Mouse (Mus musculus) forebrain, embryonic 16.5 days (tissue): ENCODE data around the gene Pgp. TPM values are rescaled to one million over a fixed set of nuclear protein-coding genes. Genes with fewer than 3 reads are reported as not detected.

ENCODE experiments used
- ATAC-seq: fragments of 200-750 bp; cut with Nextera tagmentation; 2 replicates; pipeline ENCODE4 v1.8.0; 2017; ENCODE audit warnings: mild to moderate bottlenecking, moderate library complexity
- H3K27ac ChIP-seq: fragments of 300-500 bp; sonication (generic); 2 replicates; pipeline ENCODE4 v1.5.1; 2014; ENCODE audit warnings: low read length, control low read depth
- H3K27me3 ChIP-seq: fragments of 300-500 bp; sonication (generic); replicated peaks from 2 replicates; pipeline ENCODE4 v1.6.1; 2014; ENCODE audit warnings: low read length; ENCODE audit not compliant: control insufficient read depth, insufficient read depth
- H3K36me3 ChIP-seq: fragments of 300-500 bp; sonication (generic); 2 replicates; pipeline ENCODE4 v1.6.1; 2014; ENCODE audit not compliant: control insufficient read depth, insufficient read depth
- H3K4me1 ChIP-seq: fragments of 300-500 bp; sonication (generic); replicated peaks from 2 replicates; pipeline ENCODE4 v1.6.1; 2014; ENCODE audit warnings: low read length; ENCODE audit not compliant: control insufficient read depth, insufficient read depth
- H3K4me2 ChIP-seq: fragments of 300-500 bp; sonication (generic); 2 replicates; pipeline ENCODE4 v1.6.1; 2014; ENCODE audit warnings: mild to moderate bottlenecking, low read length, control low read depth
- H3K4me3 ChIP-seq: fragments of 300-500 bp; sonication (generic); replicated peaks from 2 replicates; pipeline ENCODE4 v1.5.1; 2014; ENCODE audit warnings: mild to moderate bottlenecking, low read length, control low read depth
- H3K9ac ChIP-seq: fragments of 300-500 bp; sonication (generic); replicated peaks from 2 replicates; pipeline ENCODE4 v1.6.1; 2014; ENCODE audit warnings: low read depth, low read length, control low read depth
- H3K9me3 ChIP-seq: fragments of 300-500 bp; sonication (generic); 2 replicates; pipeline ENCODE4 v1.6.1; 2016; ENCODE audit warnings: low read length; ENCODE audit not compliant: control insufficient read depth
- WGBS: fragments of 180-500 bp; shearing (Covaris S2); extraction: QIAGEN DNeasy Blood & Tissue Kit; methylation state at CpG from one replicate; pipeline ENCODE4 v1.1.7; 2014; 5-methylcytosine and 5-hydroxymethylcytosine counted together
- polyA plus RNA-seq: library from polyadenylated mRNA; unstranded; fragments of >200 nt; fragmentation: Nextera tagmentation; extraction: Ambion mirVana; gene quantifications from 2 replicates; pipeline ENCODE4 v1.2.1, GENCODE M21; 2015

Gene Pgp
- polyA plus RNA-seq, 1 experiment from 2014 or later: 54.0 TPM

DNA sequence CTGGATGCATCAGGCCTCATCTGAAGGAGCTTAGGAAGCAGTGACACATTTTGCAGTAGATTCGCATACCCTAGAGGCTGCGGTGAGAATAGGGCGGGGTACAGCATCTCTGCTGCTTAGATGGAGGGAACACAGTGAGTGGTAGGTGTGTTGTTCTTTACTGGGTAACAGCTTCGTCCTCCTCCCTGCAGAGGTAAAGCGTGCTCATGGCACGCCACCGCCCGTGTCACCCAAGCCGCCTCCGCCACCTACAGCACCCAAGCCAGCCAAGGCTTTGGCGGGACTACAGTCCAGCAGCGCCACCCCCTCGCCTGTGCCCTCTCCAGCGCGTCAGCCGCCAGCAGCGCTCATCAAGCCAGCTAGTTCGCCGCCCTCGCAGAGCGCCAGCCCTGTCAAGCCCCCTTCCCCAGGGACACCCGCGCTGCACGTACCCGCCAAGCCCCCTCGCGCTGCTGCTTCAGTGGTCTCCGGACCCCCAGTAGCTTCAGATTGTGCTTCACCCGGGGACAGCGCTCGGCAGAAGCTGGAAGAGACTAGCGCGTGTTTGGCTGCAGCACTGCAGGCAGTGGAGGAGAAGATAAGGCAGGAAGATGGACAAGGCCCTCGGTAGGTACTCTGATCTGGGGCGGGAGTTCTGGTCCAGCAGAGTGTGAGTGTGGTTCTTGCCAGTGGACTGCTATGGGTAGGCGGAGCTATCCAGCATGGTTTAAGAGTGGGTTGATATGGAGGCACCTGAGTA is 36.3 kb downstream of the Pgp start:
- Histone ChIP-seq H3K9me3 (no peaks in the 10 kb centered on the region), H3K4me2 (no peak overlapping the region), H3K4me1 (no peaks in the 10 kb centered on the region), H3K27me3 (no peaks in the 10 kb centered on the region), H3K4me3 (no peak overlapping the region), H3K27ac (no peak overlapping the region), H3K36me3 (peaks cover 43% of the 10 kb centered on the region), H3K9ac (no peak overlapping the region)
- WGBS: 33% methylated on average over 36 of the region's 36 CpGs
- ATAC-seq: no peak; the same call in 1 of the 2 replicates

DNA sequence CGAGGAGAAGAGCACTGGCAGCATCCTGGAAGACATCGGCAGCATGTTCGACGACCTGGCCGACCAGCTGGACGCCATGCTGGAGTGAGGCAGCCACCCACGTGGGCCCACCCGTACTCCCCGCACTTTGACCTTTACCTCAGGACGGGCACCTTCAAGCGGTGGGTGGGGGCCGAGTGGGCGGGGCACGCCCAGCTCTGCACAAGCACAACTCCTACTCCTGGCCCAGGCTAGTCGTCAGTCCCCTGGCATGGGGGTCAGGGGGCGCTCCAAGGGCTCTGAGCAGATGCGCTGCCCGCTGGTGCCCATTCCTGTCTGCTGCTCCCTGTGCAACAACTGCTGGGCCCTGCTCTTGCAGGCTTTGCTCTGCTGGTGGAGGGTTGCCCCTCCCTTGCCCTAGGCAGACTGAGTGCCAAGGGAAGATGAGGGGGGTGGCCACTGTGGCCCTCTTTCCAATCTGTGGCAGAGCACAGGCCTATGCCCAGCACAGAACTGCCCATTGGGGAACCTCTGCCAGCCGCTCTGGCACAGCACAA is 37.0 kb downstream of the Pgp start:
- Histone ChIP-seq H3K4me2 (no peak overlapping the region), H3K36me3 (peaks cover 45% of the 10 kb centered on the region), H3K4me3 (no peak overlapping the region), H3K4me1 (no peaks in the 10 kb centered on the region), H3K27me3 (no peaks in the 10 kb centered on the region), H3K27ac (no peak overlapping the region), H3K9ac (no peak overlapping the region), H3K9me3 (no peaks in the 10 kb centered on the region)
- 55% methylated on average over 19 of the region's 19 CpGs for WGBS
- ATAC-seq: peak; percentile 24; the same call in 1 of the 2 replicates

DNA sequence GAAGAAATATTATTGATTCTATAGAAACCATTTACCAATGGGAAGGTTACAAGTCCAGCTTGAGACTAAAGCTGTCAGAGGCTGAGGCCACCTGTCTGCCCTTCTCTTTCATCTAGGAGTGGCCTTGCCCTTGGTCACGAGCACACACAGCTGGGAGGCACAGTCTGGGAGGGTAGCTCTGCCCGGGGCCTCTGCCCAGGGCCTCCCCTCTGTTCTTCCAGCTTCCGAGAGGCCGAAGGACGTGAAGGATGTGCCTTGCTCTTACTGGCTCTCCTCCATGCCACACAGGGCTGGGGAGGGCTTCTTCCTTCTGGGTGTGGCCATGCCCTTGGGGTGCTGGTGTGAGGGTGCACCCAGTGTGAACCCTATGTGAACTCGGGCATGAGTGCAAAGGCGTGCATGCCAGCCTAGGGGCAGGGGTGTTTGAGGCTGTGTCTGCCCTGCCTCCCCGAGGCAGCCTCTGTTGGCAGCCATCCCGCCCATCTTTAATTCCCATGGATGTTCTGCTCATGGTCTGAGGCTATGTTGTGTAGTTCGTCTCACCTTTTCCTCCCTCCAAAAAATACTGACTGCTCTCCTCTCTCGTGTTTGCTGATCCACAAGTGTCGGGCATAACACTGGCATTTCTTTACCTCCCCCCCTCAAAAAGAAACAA is 37.7 kb downstream of the Pgp start:
- WGBS: 78% methylated on average over 12 of the region's 12 CpGs
- Histone ChIP-seq H3K9me3 (no peaks in the 10 kb centered on the region), H3K27me3 (no peaks in the 10 kb centered on the region), H3K27ac (no peak overlapping the region), H3K36me3 (peaks cover 43% of the 10 kb centered on the region), H3K4me3 (no peak overlapping the region), H3K4me2 (no peak overlapping the region), H3K4me1 (no peaks in the 10 kb centered on the region), H3K9ac (no peak overlapping the region)
- ATAC-seq: no peak

DNA sequence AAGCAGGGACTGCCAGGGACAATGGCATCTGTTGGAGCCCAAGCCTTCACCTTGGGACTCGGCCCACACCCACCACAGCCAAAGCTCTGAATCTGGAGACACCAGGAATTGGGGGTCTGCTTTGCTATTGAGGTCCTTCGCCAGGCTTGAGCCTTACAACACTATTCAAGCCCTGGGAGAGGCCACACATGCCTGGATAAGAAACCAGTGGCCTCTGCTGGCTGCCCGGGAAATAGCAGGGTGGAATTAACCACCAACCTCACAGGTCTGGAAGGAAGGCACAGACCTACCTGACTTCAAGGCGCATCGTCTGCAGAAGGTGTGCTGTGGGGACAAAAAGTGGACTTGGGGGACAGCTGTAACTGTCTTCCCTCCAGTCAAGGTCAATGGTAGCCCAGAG is 43.4 kb downstream of the Pgp start:
- Histone ChIP-seq H3K9me3 (no peaks in the 10 kb centered on the region), H3K27me3 (no peaks in the 10 kb centered on the region), H3K27ac (no peak overlapping the region), H3K9ac (no peak overlapping the region), H3K4me3 (no peak overlapping the region), H3K36me3 (peaks cover 34% of the 10 kb centered on the region), H3K4me1 (no peaks in the 10 kb centered on the region), H3K4me2 (no peak overlapping the region)
- 66% methylated on average over 5 of the region's 5 CpGs for WGBS
- ATAC-seq: peak; percentile 65

DNA sequence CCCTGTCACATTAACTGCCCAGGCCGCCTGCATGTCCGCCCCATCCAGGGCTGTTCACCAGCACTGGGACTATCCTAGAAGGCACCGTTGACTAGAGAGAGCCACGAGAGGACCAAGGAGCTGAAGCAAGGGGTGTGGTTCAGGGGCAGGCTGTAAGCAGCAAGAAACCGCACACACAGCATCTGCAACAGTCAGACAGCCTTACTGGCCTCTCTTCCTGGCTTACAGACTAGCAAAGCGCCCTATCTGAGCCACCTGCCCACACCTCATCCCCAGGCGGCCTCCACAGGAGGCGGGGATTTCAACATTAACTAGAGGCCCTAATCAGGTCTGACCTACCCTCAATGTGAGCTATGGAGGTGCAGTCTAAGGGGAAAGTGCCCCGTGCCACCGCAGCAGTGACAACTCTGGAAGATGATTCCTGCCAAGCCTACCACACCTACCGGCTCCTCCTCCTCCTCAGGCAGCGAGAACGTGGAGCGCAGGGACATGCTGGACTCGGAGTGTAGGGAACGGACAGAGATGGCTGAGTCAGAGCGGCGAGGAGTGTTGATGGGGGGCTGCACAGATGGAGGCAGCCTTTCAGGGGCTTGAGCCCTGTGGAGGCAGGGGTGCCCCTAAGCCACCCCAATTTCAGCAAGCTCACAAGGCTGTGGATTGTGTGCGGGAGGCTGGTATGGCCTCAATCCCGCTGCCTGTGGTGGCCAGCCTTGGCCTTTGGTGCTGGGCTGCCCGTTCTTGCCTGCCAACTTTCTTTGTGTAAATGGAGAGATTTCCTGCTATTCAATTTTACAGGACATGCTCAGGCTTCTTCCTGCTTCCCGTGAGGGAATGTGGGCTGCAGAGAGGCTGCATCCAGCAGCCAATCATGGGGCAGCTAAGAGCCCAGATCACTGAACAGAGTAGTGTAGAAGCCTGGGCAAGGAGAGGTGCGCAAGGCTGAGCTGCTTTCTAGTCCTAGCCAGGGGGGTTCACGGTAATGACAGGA is 44.4 kb downstream of the Pgp start:
- Histone ChIP-seq H3K36me3 (peaks cover 32% of the 10 kb centered on the region), H3K4me1 (no peaks in the 10 kb centered on the region), H3K9ac (no peak overlapping the region), H3K9me3 (no peaks in the 10 kb centered on the region), H3K4me3 (no peak overlapping the region), H3K4me2 (no peak overlapping the region), H3K27ac (no peak overlapping the region), H3K27me3 (no peaks in the 10 kb centered on the region)
- 90% methylated on average over 24 of the region's 24 CpGs for WGBS
- ATAC-seq: no peak

DNA sequence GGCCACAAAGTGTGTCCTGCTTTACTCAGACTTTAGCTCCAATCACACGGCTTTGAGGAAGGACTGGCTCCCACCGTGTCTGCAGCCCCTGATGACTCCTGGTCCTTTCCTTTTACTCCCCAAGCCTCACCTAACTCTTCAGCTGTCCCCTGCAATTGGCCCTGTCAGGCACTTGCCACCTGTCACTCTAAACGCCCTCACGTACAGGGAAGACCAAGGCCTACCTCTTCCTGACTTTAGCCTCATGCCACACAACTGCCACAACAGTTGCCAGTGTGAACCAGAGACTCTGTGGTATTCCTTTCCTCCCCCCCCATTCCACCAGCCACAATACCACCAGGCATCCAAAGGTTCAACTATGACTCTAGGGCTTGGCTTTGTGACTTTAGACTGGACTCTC is 50.3 kb downstream of the Pgp start:
- peaks cover 10% of the 10 kb centered on the region for H3K36me3 ChIP-seq

More for the DNA sequence above, 50.3 kb downstream of the Pgp start:
- H3K4me3 ChIP-seq: no peak overlapping the region
- no peaks in the 10 kb centered on the region for H3K27me3 ChIP-seq
- H3K9ac ChIP-seq: no peak overlapping the region
- no peak for ATAC-seq
- H3K4me2 ChIP-seq: no peak overlapping the region
- 88% methylated on average over 4 of the region's 4 CpGs for WGBS
- no peaks in the 10 kb centered on the region for H3K9me3 ChIP-seq
- no peak overlapping the region for H3K27ac ChIP-seq
- 0 out of 2 replicates have a peak, but pooled peaks cover 2% of the 10 kb centered on the region for H3K4me1 ChIP-seq

Other genes with a start within 250 kb of the Pgp start
- 10.2 and 12.2 TPM in 2 replicates for gene Tedc2, start 249.5 kb upstream of the Pgp start, polyA plus RNA-seq
- gene Ccnf, start 218.9 kb upstream of the Pgp start, polyA plus RNA-seq: 26.0 and 32.0 TPM in 2 replicates
- gene Abca17, start 119.3 kb upstream of the Pgp start, polyA plus RNA-seq: 0.47 and 0.97 TPM in 2 replicates
- 23.9 and 29.6 TPM in 2 replicates for gene Abca3, start 118.4 kb upstream of the Pgp start, polyA plus RNA-seq
- 362 and 389 TPM in 2 replicates for gene Rnps1, start 55.8 kb upstream of the Pgp start, polyA plus RNA-seq
- 30.4 and 34.8 TPM in 2 replicates for gene Eci1, start 43.8 kb upstream of the Pgp start, polyA plus RNA-seq
- 6.2 and 9.5 TPM in 2 replicates for gene Dnase1l2, start 27.3 kb upstream of the Pgp start, polyA plus RNA-seq
- 37.9 and 54.0 TPM in 2 replicates for gene E4f1, start 79 bp upstream of the Pgp start, polyA plus RNA-seq
- gene Bricd5, start 3.5 kb downstream of the Pgp start, polyA plus RNA-seq: 0.39 and 0.92 TPM in 2 replicates
- 38.9 and 42.4 TPM in 2 replicates for gene Mlst8, start 8.7 kb downstream of the Pgp start, polyA plus RNA-seq
- gene Caskin1, start 18.2 kb downstream of the Pgp start, polyA plus RNA-seq: 18.8 and 30.4 TPM in 2 replicates
- gene Traf7, start 57.5 kb downstream of the Pgp start, polyA plus RNA-seq: 108 and 121 TPM in 2 replicates
- gene Rab26, start 63.8 kb downstream of the Pgp start, polyA plus RNA-seq: 6.8 and 10.9 TPM in 2 replicates
- 18.3 and 27.6 TPM in 2 replicates for gene Pkd1, start 79.4 kb downstream of the Pgp start, polyA plus RNA-seq
- gene Tsc2, start 162.2 kb downstream of the Pgp start, polyA plus RNA-seq: 80.4 and 86.8 TPM in 2 replicates
- 13.4 and 14.4 TPM in 2 replicates for gene Nthl1, start 162.3 kb downstream of the Pgp start, polyA plus RNA-seq
- 28.1 and 31.2 TPM in 2 replicates for gene Slc9a3r2, start 179.9 kb downstream of the Pgp start, polyA plus RNA-seq
- not detected in 2 replicates for gene Npw, start 188.1 kb downstream of the Pgp start, polyA plus RNA-seq
- 17.9 and 22.0 TPM in 2 replicates for gene Zfp598, start 199.3 kb downstream of the Pgp start, polyA plus RNA-seq
- gene Syngr3, start 219.6 kb downstream of the Pgp start, polyA plus RNA-seq: 143 and 193 TPM in 2 replicates
- 35.0 and 35.4 TPM in 2 replicates for gene Gfer, start 225.8 kb downstream of the Pgp start, polyA plus RNA-seq
- 2.0 and 2.7 TPM in 2 replicates for gene Noxo1, start 225.8 kb downstream of the Pgp start, polyA plus RNA-seq
- 83.7 and 85.5 TPM in 2 replicates for gene Tbl3, start 237.3 kb downstream of the Pgp start, polyA plus RNA-seq
- not detected in 2 replicates for gene Rnf151, start 247.7 kb downstream of the Pgp start, polyA plus RNA-seq
- 787 and 797 TPM in 2 replicates for gene Rps2, start 247.7 kb downstream of the Pgp start, polyA plus RNA-seq